Mouse (Mus musculus) mouse trophoblast stem cell (cell line): ENCODE measurements at regions not wholly inside any gene's neighbourhood (a gene's known extent, or its start where the extent isn't known, plus 50 kb on each side); places are given as distances from the start of the nearest gene placed in this dataset.

ENCODE experiments used
- in situ Hi-C, 2 experiments: fragments of 300-500 bp; cut with MseI, MboI; formaldehyde crosslinking; loops; 2 replicates in 1 of 2; 3 replicates in 1 of 2; pipeline ENCODE4 v1.15.1; 2025

- in situ Hi-C loops = loop anchor here (10.0 to 25.0 kb wide), 3 partner anchors 315 to 457 kb away; no protein-coding TSS in a partner anchor
Measured at GRCm38 (mm10) chr3:35101951-35102350, 451.7 kb downstream of the Sox2 start.

GRCm38 (mm10) chr3:35102715-35103591 is 452.7 kb downstream of the Sox2 start:
- in situ Hi-C loops = loop anchor here (10.0 to 25.0 kb wide), 3 partner anchors 316 to 458 kb away; no protein-coding TSS in a partner anchor

- in situ Hi-C loops = loop anchor here (10.0 to 25.0 kb wide), 3 partner anchors 318 to 460 kb away; no protein-coding TSS in a partner anchor
Measured at GRCm38 (mm10) chr3:35104884-35105283, 454.7 kb downstream of the Sox2 start.

GRCm38 (mm10) chr3:35106097-35106496 is 455.9 kb downstream of the Sox2 start:
- in situ Hi-C loops = loop anchor here (10.0 to 25.0 kb wide), 3 partner anchors 319 to 461 kb away; no protein-coding TSS in a partner anchor

GRCm38 (mm10) chr3:35133477-35133876 is 483.3 kb downstream of the Sox2 start:
- in situ Hi-C loops = no loop called here

GRCm38 (mm10) chr3:35141500-35142220 is 491.5 kb downstream of the Sox2 start:
- in situ Hi-C loops = no loop called here

GRCm38 (mm10) chr3:35142683-35143082 is 492.5 kb downstream of the Sox2 start:
- in situ Hi-C loops = no loop called here

- in situ Hi-C loops = no loop called here
Measured at GRCm38 (mm10) chr3:35145569-35145968, 495.4 kb downstream of the Sox2 start.

- in situ Hi-C loops = no loop called here
Measured at GRCm38 (mm10) chr3:35146681-35147080, 496.5 kb downstream of the Sox2 start.

GRCm38 (mm10) chr3:35149251-35149691 is 499.1 kb downstream of the Sox2 start:
- in situ Hi-C loops = no loop called here

GRCm38 (mm10) chr3:35152191-35152590 is 502.0 kb downstream of the Sox2 start:
- in situ Hi-C loops = no loop called here

GRCm38 (mm10) chr3:35154266-35154665 is 504.1 kb downstream of the Sox2 start:
- in situ Hi-C loops = no loop called here

- in situ Hi-C loops = no loop called here
Measured at GRCm38 (mm10) chr3:35168676-35169075, 518.5 kb downstream of the Sox2 start.

GRCm38 (mm10) chr3:35178759-35179440 is 528.7 kb downstream of the Sox2 start:
- in situ Hi-C loops = no loop called here

- in situ Hi-C loops = no loop called here
Measured at GRCm38 (mm10) chr3:35208526-35208925, 545.4 kb upstream of the Atp11b start.

GRCm38 (mm10) chr3:35219394-35219793 is 534.5 kb upstream of the Atp11b start:
- in situ Hi-C loops = no loop called here

GRCm38 (mm10) chr3:35221183-35221582 is 532.7 kb upstream of the Atp11b start:
- in situ Hi-C loops = no loop called here

- in situ Hi-C loops = no loop called here
Measured at GRCm38 (mm10) chr3:35222251-35222650, 531.7 kb upstream of the Atp11b start.

GRCm38 (mm10) chr3:35225051-35225701 is 528.7 kb upstream of the Atp11b start:
- in situ Hi-C loops = no loop called here

- in situ Hi-C loops = no loop called here
Measured at GRCm38 (mm10) chr3:35225774-35226365, 528.0 kb upstream of the Atp11b start.
